Mouse (Mus musculus) limb, embryonic 11.5 days (tissue): Measurements from ENCODE around the gene 4930556J24Rik. TPM values are rescaled to one million over a fixed set of nuclear protein-coding genes. Genes with fewer than 3 reads are reported as not detected.

Experiments used
- ATAC-seq: fragments of 200-750 bp; cut with Nextera tagmentation; 2 replicates; pipeline ENCODE4 v1.8.0; 2017; ENCODE audit warnings: low read depth; ENCODE audit not compliant: insufficient number of reproducible peaks, low FRiP score, low TSS enrichment
- DNase-seq: peaks from one replicate; pipeline ENCODE4 v3.0.0-alpha.2; 2015; ENCODE audit warnings: low spot score
- H3K27ac ChIP-seq: fragments of 300-500 bp; sonication (generic); replicated peaks from 2 replicates; pipeline ENCODE4 v1.5.1; 2014; ENCODE audit warnings: low read depth, mild to moderate bottlenecking, low read length
- H3K27me3 ChIP-seq: fragments of 300-500 bp; sonication (generic); 2 replicates; pipeline ENCODE4 v1.6.1; 2014; ENCODE audit warnings: mild to moderate bottlenecking, low read length, mixed read lengths; ENCODE audit not compliant: control insufficient read depth, insufficient read depth
- H3K36me3 ChIP-seq: fragments of 300-500 bp; sonication (generic); 2 replicates; pipeline ENCODE4 v1.6.1; 2014; ENCODE audit warnings: mild to moderate bottlenecking, low read length, moderate library complexity, mixed read lengths; ENCODE audit not compliant: control insufficient read depth, insufficient read depth
- H3K4me1 ChIP-seq: fragments of 300-500 bp; sonication (generic); 2 replicates; pipeline ENCODE4 v1.6.1; 2014; ENCODE audit warnings: low read length, mixed read lengths; ENCODE audit not compliant: control insufficient read depth, insufficient read depth
- H3K4me2 ChIP-seq: fragments of 300-500 bp; sonication (generic); 2 replicates; pipeline ENCODE4 v1.6.1; 2014; ENCODE audit warnings: low read depth, mild to moderate bottlenecking, moderate library complexity; ENCODE audit not compliant: severe bottlenecking
- H3K4me3 ChIP-seq: fragments of 300-500 bp; sonication (generic); 2 replicates; pipeline ENCODE4 v1.5.1; 2014; ENCODE audit warnings: low read depth, low read length
- H3K9ac ChIP-seq: fragments of 300-500 bp; sonication (generic); 2 replicates; pipeline ENCODE4 v1.6.1; 2014; ENCODE audit warnings: mild to moderate bottlenecking, low read length
- H3K9me3 ChIP-seq: fragments of 300-500 bp; sonication (generic); 2 replicates; pipeline ENCODE4 v1.6.1; 2016; ENCODE audit warnings: low read length; ENCODE audit not compliant: control insufficient read depth
- WGBS: fragments of 180-500 bp; shearing (Covaris S2); extraction: QIAGEN DNeasy Blood & Tissue Kit; methylation state at CpG from one replicate; pipeline ENCODE4 v1.1.7; 2014; 5-methylcytosine and 5-hydroxymethylcytosine counted together
- polyA plus RNA-seq: library from polyadenylated mRNA; unstranded; fragments of >200 nt; fragmentation: Nextera tagmentation; extraction: Ambion mirVana; gene quantifications from 2 replicates; pipeline ENCODE4 v1.2.1, GENCODE M21; 2014

4930556J24Rik gene
- polyA plus RNA-seq, 1 experiment from 2014 or later: not detected

DNA sequence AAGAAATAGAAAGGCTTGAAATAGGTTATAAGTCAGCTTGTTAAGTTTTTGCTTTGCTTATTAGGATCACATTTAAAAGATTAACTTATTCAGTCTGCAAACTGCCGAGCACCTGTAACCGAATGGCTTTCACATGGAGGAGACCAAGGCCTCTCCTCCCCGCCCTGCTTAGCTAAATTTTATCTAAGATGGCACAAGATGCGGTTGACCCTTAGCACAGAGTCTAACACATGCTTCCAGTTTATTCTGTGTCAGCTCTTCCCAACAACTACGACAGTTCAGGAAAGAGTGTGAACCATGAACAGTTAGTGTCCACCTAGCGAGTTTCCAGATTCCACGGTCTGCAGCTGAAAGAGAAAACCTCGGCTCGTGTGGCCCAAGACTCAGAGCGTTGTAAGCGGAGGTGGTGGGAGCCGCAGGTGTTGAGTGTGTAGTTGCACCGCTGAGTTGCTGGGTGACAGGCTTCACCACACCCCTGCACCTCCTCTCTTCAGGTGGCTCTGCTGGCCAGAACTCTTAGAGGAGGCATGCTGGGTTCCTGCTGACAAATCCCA lies 39.2 kb downstream of the 4930556J24Rik start:
- Histone ChIP-seq H3K9ac (no peak overlapping the region), H3K4me1 (no peaks in the 10 kb centered on the region), H3K27ac (no peak overlapping the region), H3K9me3 (no peaks in the 10 kb centered on the region), H3K36me3 (no peaks in the 10 kb centered on the region), H3K4me3 (no peak overlapping the region), H3K4me2 (no peak overlapping the region), H3K27me3 (no peaks in the 10 kb centered on the region)
- 77% methylated on average over 13 of the region's 13 CpGs for WGBS
- ATAC-seq (no peak), DNase-seq (no peak)

DNA sequence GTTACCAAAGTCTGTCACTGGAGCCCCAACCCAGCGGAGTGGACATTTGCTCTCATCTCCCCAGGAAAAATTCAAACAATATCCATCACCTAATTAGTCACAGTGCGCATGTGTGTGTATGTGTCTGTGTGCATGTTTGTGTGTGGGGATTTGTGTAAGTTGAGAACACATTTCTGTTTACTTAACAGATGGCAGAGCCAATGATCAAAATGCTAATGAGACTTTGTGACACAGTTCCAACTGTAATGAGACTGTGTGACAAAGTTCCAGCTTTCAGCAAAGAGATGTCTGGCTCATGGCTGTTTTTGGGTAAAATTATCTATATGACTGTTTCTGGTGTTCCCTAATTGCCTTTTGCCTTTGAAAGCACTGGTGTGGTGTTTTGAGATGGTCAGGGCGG lies 40.3 kb downstream of the 4930556J24Rik start:
- H3K9me3 ChIP-seq: no peaks in the 10 kb centered on the region
- H3K4me3 ChIP-seq: no peak overlapping the region
- no peak overlapping the region for H3K4me2 ChIP-seq
- DNase-seq (no peak), ATAC-seq (no peak)
- no peak overlapping the region for H3K9ac ChIP-seq
- no peaks in the 10 kb centered on the region for H3K36me3 ChIP-seq
- no peaks in the 10 kb centered on the region for H3K27me3 ChIP-seq
- WGBS: 77% methylated on average over 3 of the region's 3 CpGs
- H3K27ac ChIP-seq: no peak overlapping the region
- H3K4me1 ChIP-seq: peaks cover 1% of the 10 kb centered on the region

- DNase-seq: no peak
Observed at GRCm38 (mm10) chr11:3935135-3935534, 41.4 kb downstream of the 4930556J24Rik start.

DNA sequence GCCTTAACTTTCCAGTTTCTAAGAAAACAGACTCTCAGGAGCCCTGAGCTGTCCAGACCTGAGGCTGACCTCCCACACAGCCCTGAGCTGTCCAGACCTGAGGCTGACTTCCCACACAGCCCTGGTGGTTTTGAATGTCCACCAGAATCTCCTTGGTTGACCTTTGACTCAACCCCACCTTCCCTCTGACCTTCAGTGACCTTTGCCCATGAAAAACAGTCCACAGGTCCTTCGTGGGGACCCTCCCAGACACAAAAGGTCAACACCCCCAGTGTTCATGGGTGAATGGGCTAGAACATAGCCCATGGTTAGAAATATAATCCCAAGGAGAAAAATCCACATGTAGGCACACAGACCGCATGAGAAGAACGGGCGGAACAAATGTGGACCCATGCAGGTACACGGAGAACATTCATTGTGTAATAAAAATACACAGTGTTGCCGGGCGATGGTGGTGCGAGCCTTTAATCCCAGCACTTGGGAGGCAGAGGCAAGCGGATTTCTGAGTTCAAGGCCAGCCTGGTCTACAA lies 42.8 kb downstream of the 4930556J24Rik start:
- no peaks in the 10 kb centered on the region for H3K36me3 ChIP-seq
- no peak overlapping the region for H3K4me3 ChIP-seq
- WGBS: 89% methylated on average over 9 of the region's 9 CpGs
- H3K9me3 ChIP-seq: no peaks in the 10 kb centered on the region
- peaks cover 4% of the 10 kb centered on the region for H3K4me1 ChIP-seq
- H3K27me3 ChIP-seq: no peaks in the 10 kb centered on the region
- H3K9ac ChIP-seq: no peak overlapping the region
- no peak overlapping the region for H3K4me2 ChIP-seq
- no peak overlapping the region for H3K27ac ChIP-seq
- ATAC-seq (no peak), DNase-seq (no peak)

More at GRCm38 (mm10) chr11:3935135-3935534, 41.4 kb downstream of the 4930556J24Rik start:
- WGBS: 76% methylated on average over 4 of the region's 4 CpGs
- no peak overlapping the region; the same call in 1 of the 2 replicates for H3K9ac ChIP-seq
- H3K27ac ChIP-seq: no peak overlapping the region
- no peaks in the 10 kb centered on the region for H3K36me3 ChIP-seq
- no peak for ATAC-seq
- H3K9me3 ChIP-seq: no peaks in the 10 kb centered on the region
- H3K27me3 ChIP-seq: no peaks in the 10 kb centered on the region
- peaks cover 4% of the 10 kb centered on the region for H3K4me1 ChIP-seq
- no peak overlapping the region for H3K4me3 ChIP-seq
- no peak overlapping the region for H3K4me2 ChIP-seq

GRCm38 (mm10) chr11:3931511-3932211 lies 44.9 kb downstream of the 4930556J24Rik start, which contains the start of gene Tcn2:
TSS of gene Tcn2 (minus strand) at chr11:3932159.
- H3K4me2 ChIP-seq: peak within 1 kb of the TSS; percentile 66
- H3K27ac ChIP-seq: no peak within 1 kb of the TSS
- peak within 1 kb of the TSS; percentile 50 for H3K9ac ChIP-seq
- WGBS: under 1% methylated on average over 24 of the region's 26 CpGs
- ATAC-seq: peak; percentile 81
- H3K9me3 ChIP-seq: no peaks in the 10 kb centered on the region
- H3K4me1 ChIP-seq: peaks cover 4% of the 10 kb centered on the region
- no peaks in the 10 kb centered on the region for H3K27me3 ChIP-seq
- H3K36me3 ChIP-seq: no peaks in the 10 kb centered on the region
- peak; percentile 87 for DNase-seq
- H3K4me3 ChIP-seq: peak within 1 kb of the TSS; percentile 49

DNA sequence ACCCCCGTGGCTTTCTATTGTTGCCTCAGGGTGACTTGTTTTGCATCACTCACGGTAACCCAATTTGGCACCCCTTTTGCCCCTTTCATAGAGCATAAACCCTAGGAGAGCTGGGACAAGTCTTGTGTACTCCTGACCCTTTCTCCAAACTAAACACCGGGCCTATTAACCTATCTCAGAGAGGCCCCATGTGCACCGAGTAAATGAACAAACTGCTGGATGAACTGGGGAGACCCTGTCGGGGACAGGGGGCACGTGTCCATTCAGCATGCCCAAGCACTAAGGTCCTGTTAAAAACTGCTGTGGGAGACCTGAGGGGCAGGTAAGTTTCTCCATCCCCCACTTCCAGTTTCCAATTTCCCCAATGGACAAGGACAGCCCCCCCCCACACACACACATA lies 45.6 kb downstream of the 4930556J24Rik start:
- Histone ChIP-seq H3K36me3 (no peaks in the 10 kb centered on the region), H3K9me3 (no peaks in the 10 kb centered on the region), H3K27me3 (no peaks in the 10 kb centered on the region), H3K4me3 (peak overlapping the region; percentile 49), H3K27ac (no peak overlapping the region), H3K4me1 (peaks cover 4% of the 10 kb centered on the region), H3K9ac (no peak overlapping the region), H3K4me2 (peak overlapping the region; percentile 66)
- 27% methylated on average over 6 of the region's 6 CpGs for WGBS
- ATAC-seq: no peak
- DNase-seq: no peak

DNA sequence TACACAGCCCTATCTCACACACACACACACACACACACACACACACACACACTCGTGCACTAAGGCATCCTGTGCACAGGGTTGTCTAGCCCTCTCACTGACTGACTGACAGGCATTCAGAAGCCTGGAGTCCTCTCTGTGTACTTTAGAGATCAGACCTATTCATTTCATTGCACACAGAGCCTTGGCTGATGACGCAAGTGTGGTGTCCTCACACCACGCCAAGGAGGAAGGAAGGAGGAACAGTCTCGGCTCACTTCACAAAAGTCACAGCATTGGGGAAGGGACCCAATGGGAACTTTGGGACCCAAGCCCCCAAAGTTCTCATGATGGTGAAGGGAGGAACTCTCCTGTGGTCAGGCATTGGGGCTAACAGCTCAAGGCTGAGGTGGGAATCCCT lies 46.6 kb downstream of the 4930556J24Rik start:
- H3K9ac ChIP-seq: no peak overlapping the region
- H3K4me1 ChIP-seq: peaks cover 4% of the 10 kb centered on the region
- ATAC-seq (no peak), DNase-seq (no peak)
- no peaks in the 10 kb centered on the region for H3K9me3 ChIP-seq
- WGBS: 89% methylated on average over 4 of the region's 4 CpGs
- no peaks in the 10 kb centered on the region for H3K36me3 ChIP-seq
- no peaks in the 10 kb centered on the region for H3K27me3 ChIP-seq
- H3K4me2 ChIP-seq: no peak overlapping the region
- H3K27ac ChIP-seq: no peak overlapping the region
- no peak overlapping the region for H3K4me3 ChIP-seq

- Histone ChIP-seq H3K36me3 (no peaks in the 10 kb centered on the region), H3K9ac (no peak overlapping the region), H3K4me1 (no peaks in the 10 kb centered on the region; the same call in 1 of the 2 replicates), H3K9me3 (no peaks in the 10 kb centered on the region), H3K27me3 (no peaks in the 10 kb centered on the region), H3K4me3 (no peak overlapping the region), H3K4me2 (no peak overlapping the region), H3K27ac (no peak overlapping the region)
- no peak for DNase-seq
- WGBS: 86% methylated on average over 10 of the region's 10 CpGs
- ATAC-seq: no peak
Observed at GRCm38 (mm10) chr11:3925916-3926315, 50.7 kb downstream of the 4930556J24Rik start.
